Mouse (Mus musculus) G1E (cell line): ENCODE measurements around the gene Lrp4. TPM values are rescaled to one million over a fixed set of nuclear protein-coding genes. Genes with fewer than 3 reads are reported as not detected.

Experiments used
- ATAC-seq: 2 replicates; pipeline ENCODE4 v1.8.0; 2016; ENCODE audit warnings: mild to moderate bottlenecking; ENCODE audit not compliant: insufficient number of reproducible peaks, poor library complexity, low FRiP score, severe bottlenecking; ENCODE audit errors: extremely low read depth
- DNase-seq: peaks from one replicate; pipeline ENCODE4 v3.0.0; 2012; ENCODE audit warnings: low spot score
- H3K27me3 ChIP-seq: 2 replicates; pipeline ENCODE4 v1.6.1; 2012; ENCODE audit warnings: mild to moderate bottlenecking, low read length, inconsistent platforms; ENCODE audit not compliant: insufficient read depth
- H3K36me3 ChIP-seq: replicated peaks from 2 replicates; pipeline ENCODE3; 2012; ENCODE audit warnings: mild to moderate bottlenecking, inconsistent platforms
- H3K4me1 ChIP-seq: 2 replicates; pipeline ENCODE4 v1.6.1; 2012; ENCODE audit warnings: low read depth, low read length, inconsistent platforms, mixed read lengths; ENCODE audit not compliant: insufficient read depth
- H3K4me3 ChIP-seq: 2 replicates; pipeline ENCODE4 v1.5.1; 2012; ENCODE audit warnings: low read depth, mild to moderate bottlenecking, inconsistent platforms, low read length, moderate library complexity, mixed read lengths
- H3K9me3 ChIP-seq: replicated peaks from 2 replicates; pipeline ENCODE4 v1.6.1; 2012; ENCODE audit warnings: inconsistent platforms
- CTCF ChIP-seq: IDR thresholded peaks from 2 replicates; pipeline ENCODE4 v1.5.1; 2012; ENCODE audit warnings: low read depth, low read length, inconsistent platforms, mixed read lengths
- GATA1 ChIP-seq: IDR thresholded peaks from 2 replicates; pipeline ENCODE4 v1.6.1; 2012; ENCODE audit warnings: borderline replicate concordance, low read length, inconsistent platforms, mixed read lengths
- GATA2 ChIP-seq: IDR thresholded peaks from 2 replicates; pipeline ENCODE4 v1.6.1; 2012; ENCODE audit warnings: low read depth, low read length, inconsistent platforms, borderline replicate concordance
- POLR2AphosphoS5 ChIP-seq: IDR thresholded peaks from 2 replicates; pipeline ENCODE4 v1.6.1; 2012; ENCODE audit warnings: low read depth, low read length, inconsistent platforms; ENCODE audit not compliant: insufficient replicate concordance
- TAL1 ChIP-seq: conservative IDR thresholded peaks from 2 replicates; pipeline ENCODE4 v1.6.1; 2012; ENCODE audit warnings: low read depth, low read length, inconsistent platforms, mixed read lengths
- polyA plus RNA-seq: library from polyadenylated mRNA; stranded (reverse); fragments of >175 nt; gene quantifications from 2 replicates; pipeline ENCODE4 v1.2.3, GENCODE M21; 2012
- total RNA-seq, 2 experiments: library from RNA; stranded (forward) in 1 of 2; stranded (reverse) in 1 of 2; fragments of 200-1000 nt in 1 of 2; fragments of >200 nt in 1 of 2; fragmentation: Nextera tagmentation in 1 of 2; gene quantifications; 2 replicates each; pipeline ENCODE4 v1.2.3; 2014 to 2017

Gene Lrp4
- total and polyA plus RNA-seq, 3 experiments, result 0.22 TPM; not detected in 2

DNA sequence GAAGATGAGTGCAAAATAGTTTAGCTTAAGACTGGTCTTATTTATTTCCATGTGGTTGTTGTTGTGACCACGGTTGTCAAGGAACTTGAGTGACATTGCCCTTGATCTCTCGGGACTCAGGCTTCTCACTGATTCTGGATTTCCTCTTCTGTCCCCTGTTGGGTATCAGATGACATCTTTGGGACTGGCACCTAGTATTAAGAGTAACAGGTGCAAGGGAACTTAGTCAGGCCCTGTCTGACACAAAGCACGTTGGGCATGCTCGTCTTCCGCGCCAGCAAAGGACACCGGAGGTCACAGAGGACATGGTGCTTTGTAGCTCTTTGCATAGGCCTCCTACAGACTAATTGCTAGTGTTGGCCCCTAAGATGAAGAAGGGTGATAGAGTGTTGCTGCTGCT, 3.5 kb downstream of the Lrp4 start:
- H3K9me3 ChIP-seq, result peaks cover 3% of the 10 kb centered on the region

DNA sequence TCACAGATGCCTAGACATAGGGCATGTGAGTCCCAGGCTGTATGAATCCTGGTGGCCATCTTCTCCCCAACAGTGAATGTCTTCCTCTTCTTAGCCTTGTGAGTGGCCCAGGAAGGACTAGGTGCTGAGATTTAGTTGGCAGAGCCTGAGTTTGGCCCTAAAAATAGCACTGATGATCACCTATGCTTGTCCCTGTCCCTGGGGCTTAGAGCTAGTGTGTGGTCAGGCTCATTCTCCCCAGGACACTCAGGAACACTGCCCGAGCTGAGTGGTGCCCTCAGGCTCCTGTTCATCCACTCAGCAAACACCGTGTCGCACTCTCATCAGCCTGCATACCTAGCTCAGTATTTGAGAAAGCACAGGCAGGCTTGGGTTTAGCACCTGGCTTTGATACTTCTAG, 4.0 kb downstream of the Lrp4 start:
- Histone ChIP-seq H3K9me3 (peaks cover 3% of the 10 kb centered on the region), H3K4me1 (peaks cover 9% of the 10 kb centered on the region; the same call in 1 of the 2 replicates), H3K36me3 (no peaks in the 10 kb centered on the region), H3K4me3 (no peak overlapping the region), H3K27me3 (peaks cover 56% of the 10 kb centered on the region)
- ATAC-seq (no peak), DNase-seq (no peak)
- TF ChIP-seq TAL1 (no peak), GATA2 (no peak), GATA1 (no peak), POLR2AphosphoS5 (no peak), CTCF (no peak)

More for the DNA sequence above, 3.5 kb downstream of the Lrp4 start:
- peaks cover 54% of the 10 kb centered on the region for H3K27me3 ChIP-seq
- no peaks in the 10 kb centered on the region for H3K36me3 ChIP-seq
- ATAC-seq (no peak), DNase-seq (no peak)
- TF ChIP-seq POLR2AphosphoS5, result no peak
- no peak for TF ChIP-seq CTCF
- no peak for TF ChIP-seq GATA1
- no peak for TF ChIP-seq GATA2
- TF ChIP-seq TAL1, result no peak
- peaks cover 9% of the 10 kb centered on the region; the same call in 1 of the 2 replicates for H3K4me1 ChIP-seq
- H3K4me3 ChIP-seq, result no peak overlapping the region

DNA sequence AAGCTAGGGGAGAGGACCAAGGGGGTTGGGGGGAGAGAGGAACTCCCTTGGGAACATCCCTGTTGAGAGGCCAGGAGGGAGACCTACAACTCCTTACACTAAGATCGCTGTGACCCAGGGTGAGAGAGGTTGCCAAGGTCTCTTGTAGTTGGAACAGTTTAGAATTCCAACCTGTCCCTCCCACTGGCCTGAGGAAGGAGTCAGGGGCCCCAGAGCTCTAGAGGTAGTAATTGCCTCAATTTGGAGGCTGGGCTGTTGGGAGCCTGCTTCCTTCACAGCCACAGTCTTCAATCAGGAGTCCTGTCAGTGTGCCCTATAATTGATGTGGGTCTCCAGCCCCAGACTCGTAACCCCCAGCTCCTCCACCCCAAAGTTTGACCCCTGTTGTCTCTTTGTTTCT, 4.9 kb downstream of the Lrp4 start:
- H3K27me3 ChIP-seq, result peaks cover 47% of the 10 kb centered on the region
- no peaks in the 10 kb centered on the region for H3K36me3 ChIP-seq
- H3K4me1 ChIP-seq, result peaks cover 9% of the 10 kb centered on the region; the same call in 1 of the 2 replicates
- no peak overlapping the region for H3K4me3 ChIP-seq
- TF ChIP-seq POLR2AphosphoS5, result no peak
- TF ChIP-seq GATA2, result no peak
- TF ChIP-seq GATA1, result no peak
- no peak for TF ChIP-seq CTCF
- no peak for TF ChIP-seq TAL1
- peaks cover 3% of the 10 kb centered on the region for H3K9me3 ChIP-seq
- ATAC-seq (no peak), DNase-seq (no peak)

DNA sequence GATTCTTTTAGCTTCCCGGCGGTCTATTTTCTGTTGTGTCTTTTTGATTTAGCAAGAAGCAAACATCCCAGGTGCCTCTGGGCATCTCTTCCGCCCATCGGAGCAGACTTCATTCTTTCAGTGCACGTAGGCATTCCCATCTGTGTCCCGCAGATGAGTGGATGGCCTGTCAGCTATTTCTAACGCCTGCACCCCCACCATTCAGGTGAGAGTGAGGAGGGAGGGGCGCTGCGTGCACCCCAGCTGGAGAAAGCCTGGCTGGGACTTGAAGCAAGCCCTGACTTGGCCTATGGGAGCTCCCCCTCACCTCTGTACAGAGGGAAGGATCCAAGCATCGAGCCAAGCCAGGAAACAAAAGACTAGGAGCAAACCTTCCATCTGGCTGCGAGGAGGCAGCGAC, 5.4 kb downstream of the Lrp4 start:
- Histone ChIP-seq H3K4me3 (no peak overlapping the region), H3K36me3 (no peaks in the 10 kb centered on the region), H3K27me3 (peaks cover 43% of the 10 kb centered on the region), H3K4me1 (peaks cover 8% of the 10 kb centered on the region; the same call in 1 of the 2 replicates), H3K9me3 (peaks cover 3% of the 10 kb centered on the region)
- ATAC-seq (no peak), DNase-seq (no peak)
- TF ChIP-seq POLR2AphosphoS5 (no peak), TAL1 (no peak), CTCF (no peak), GATA1 (no peak), GATA2 (no peak)

DNA sequence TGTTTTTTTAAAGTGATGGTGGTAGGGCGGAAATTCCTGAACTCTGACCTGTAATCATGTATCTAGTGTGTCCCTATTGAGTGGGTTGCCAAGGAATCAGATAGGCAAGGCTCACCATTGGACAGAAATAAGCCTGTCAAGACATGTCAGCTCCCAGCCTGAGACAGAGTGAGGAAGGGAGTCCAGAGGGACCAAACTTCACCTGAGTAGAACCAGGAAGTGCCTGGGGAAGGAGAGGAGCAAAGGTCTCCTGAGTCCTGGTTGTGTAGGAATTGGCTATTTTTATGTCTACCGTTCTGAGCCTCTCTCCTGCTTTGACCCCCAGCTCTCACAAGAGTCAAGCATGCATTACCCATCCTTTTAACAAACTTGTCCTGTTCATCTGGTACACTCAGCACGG, 8.6 kb downstream of the Lrp4 start:
- Histone ChIP-seq H3K27me3 (peaks cover 31% of the 10 kb centered on the region), H3K9me3 (no peaks in the 10 kb centered on the region), H3K4me3 (no peak overlapping the region), H3K36me3 (no peaks in the 10 kb centered on the region), H3K4me1 (peaks cover 6% of the 10 kb centered on the region; the same call in 1 of the 2 replicates)
- no peak for DNase-seq
- no peak for ATAC-seq
- no peak for TF ChIP-seq TAL1
- no peak for TF ChIP-seq CTCF
- no peak for TF ChIP-seq POLR2AphosphoS5
- TF ChIP-seq GATA1, result no peak
- TF ChIP-seq GATA2, result no peak

DNA sequence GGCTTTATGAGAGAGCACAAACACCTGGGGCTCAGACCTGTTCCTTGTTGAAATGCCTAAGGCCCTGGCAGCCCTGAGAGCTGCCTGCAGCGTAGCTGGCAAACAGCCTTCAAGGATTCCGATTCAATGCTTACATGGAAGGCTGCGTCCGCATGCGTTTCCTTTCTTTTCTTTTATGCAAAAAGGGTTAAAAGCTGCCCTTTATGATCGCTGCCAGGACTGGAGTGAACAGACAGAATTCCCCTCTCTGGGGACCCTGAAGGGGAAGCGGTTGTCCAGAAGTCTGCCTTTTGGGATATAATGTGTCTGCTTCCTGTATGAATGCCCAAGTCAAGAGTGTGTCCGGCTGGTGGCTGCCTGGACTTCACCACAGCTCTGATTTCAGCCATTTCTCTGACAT, 10.3 kb downstream of the Lrp4 start:
- H3K27me3 ChIP-seq, result peaks cover 27% of the 10 kb centered on the region
- TF ChIP-seq TAL1 (no peak), GATA2 (no peak), POLR2AphosphoS5 (no peak), CTCF (no peak), GATA1 (no peak)
- H3K4me3 ChIP-seq, result no peak overlapping the region
- DNase-seq, result no peak
- H3K36me3 ChIP-seq, result no peaks in the 10 kb centered on the region
- ATAC-seq, result no peak
- H3K9me3 ChIP-seq, result no peaks in the 10 kb centered on the region
- H3K4me1 ChIP-seq, result peaks cover 5% of the 10 kb centered on the region; the same call in 1 of the 2 replicates

DNA sequence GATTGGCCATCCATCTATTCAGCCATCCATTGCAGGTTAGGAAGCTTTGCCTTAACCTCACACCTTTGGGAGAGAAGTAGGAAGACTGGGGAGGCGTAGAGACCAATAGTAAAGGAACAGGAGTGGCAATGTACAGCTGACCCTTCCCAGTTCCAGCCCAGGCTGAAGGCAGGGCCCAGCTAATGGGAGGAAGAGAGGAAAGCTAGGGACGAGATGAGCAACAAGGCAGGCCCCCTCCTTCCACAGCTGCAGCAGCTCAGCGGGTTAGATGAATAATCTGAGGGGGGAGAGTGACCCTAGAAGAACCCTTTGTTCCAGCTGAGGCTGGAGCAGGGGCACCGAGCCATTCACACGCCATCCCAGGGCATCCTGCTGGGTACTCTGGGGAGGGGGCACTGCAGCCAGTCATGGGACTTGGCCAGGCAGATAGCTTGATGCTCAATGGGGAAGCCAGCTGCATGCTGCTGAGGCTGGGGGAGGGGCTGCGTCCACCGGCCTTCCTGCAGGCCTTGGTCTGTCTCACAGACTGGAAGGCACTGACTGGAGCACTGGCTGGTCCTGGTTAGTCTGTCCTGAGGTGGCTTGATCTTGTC, 12.8 kb downstream of the Lrp4 start:
- Histone ChIP-seq H3K27me3 (peaks cover 38% of the 10 kb centered on the region), H3K4me3 (no peak overlapping the region), H3K9me3 (no peaks in the 10 kb centered on the region), H3K4me1 (no peaks in the 10 kb centered on the region), H3K36me3 (no peaks in the 10 kb centered on the region)
- ATAC-seq, result no peak
- DNase-seq, result no peak
- TF ChIP-seq POLR2AphosphoS5 (no peak), GATA1 (no peak), CTCF (no peak), GATA2 (no peak), TAL1 (no peak)
